Mouse (Mus musculus) adrenal gland (tissue): Measurements from ENCODE around the gene Tln2.

Experiments
- intact Hi-C: fragments of 180-260 bp; cut with DNase I; formaldehyde crosslinking; loops from one replicate; pipeline ENCODE4 v1.15.1; 2025
- long read RNA-seq, 2 experiments: library from polyadenylated mRNA; unstranded; transcript quantifications; one replicate each; pipeline ENCODE4 v2.0.0; 2020; ENCODE audit warnings: borderline replicate concordance in 1 of 2; ENCODE audit not compliant: insufficient replicate concordance in 1 of 2

Gene Tln2
- long read RNA-seq, experiment 1, partial matches to known transcripts, result 6 of 7 reads
- long read RNA-seq, experiment 1, other reads (novel, unspliced or antisense), result 1 of 7 reads
- long read RNA-seq, experiment 2, partial matches to known transcripts, result 5 of 17 reads
- long read RNA-seq, experiment 2, other reads (novel, unspliced or antisense), result 12 of 17 reads

- intact Hi-C loops, result no loop called here
Measured at GRCm38 (mm10) chr9:67559603-67560002, at the start of gene Tln2. Gene Tln2 (minus strand): TSS chr9:67559703.

GRCm38 (mm10) chr9:67609226-67609625 is 49.7 kb upstream of the Tln2 start:
- intact Hi-C loops, result no loop called here

- intact Hi-C loops, result no loop called here
Measured at GRCm38 (mm10) chr9:67607786-67608366, 48.4 kb upstream of the Tln2 start.

- intact Hi-C loops, result no loop called here
Measured at GRCm38 (mm10) chr9:67607268-67607667, 47.8 kb upstream of the Tln2 start.

- intact Hi-C loops, result no loop called here
Measured at GRCm38 (mm10) chr9:67605867-67606435, 46.4 kb upstream of the Tln2 start.

- intact Hi-C loops, result no loop called here
Measured at GRCm38 (mm10) chr9:67604940-67605339, 45.4 kb upstream of the Tln2 start.

GRCm38 (mm10) chr9:67602347-67602746 is 42.8 kb upstream of the Tln2 start:
- intact Hi-C loops, result no loop called here

- intact Hi-C loops, result no loop called here
Measured at GRCm38 (mm10) chr9:67595221-67595620, 35.7 kb upstream of the Tln2 start.

- intact Hi-C loops, result no loop called here
Measured at GRCm38 (mm10) chr9:67593469-67594141, 34.1 kb upstream of the Tln2 start.

GRCm38 (mm10) chr9:67592726-67593125 is 33.2 kb upstream of the Tln2 start:
- intact Hi-C loops, result no loop called here

- intact Hi-C loops, result no loop called here
Measured at GRCm38 (mm10) chr9:67587111-67587510, 27.6 kb upstream of the Tln2 start.

- intact Hi-C loops, result no loop called here
Measured at GRCm38 (mm10) chr9:67586489-67586888, 27.0 kb upstream of the Tln2 start.

- intact Hi-C loops, result no loop called here
Measured at GRCm38 (mm10) chr9:67584871-67585270, 25.4 kb upstream of the Tln2 start.

GRCm38 (mm10) chr9:67581581-67582280 is 22.2 kb upstream of the Tln2 start:
- intact Hi-C loops, result no loop called here

- intact Hi-C loops, result no loop called here
Measured at GRCm38 (mm10) chr9:67579541-67579940, 20.0 kb upstream of the Tln2 start.

GRCm38 (mm10) chr9:67574721-67575248 is 15.3 kb upstream of the Tln2 start:
- intact Hi-C loops, result no loop called here

GRCm38 (mm10) chr9:67573683-67573979 is 14.1 kb upstream of the Tln2 start:
- intact Hi-C loops, result no loop called here

GRCm38 (mm10) chr9:67572790-67573682 is 13.5 kb upstream of the Tln2 start:
- intact Hi-C loops, result no loop called here

- intact Hi-C loops, result no loop called here
Measured at GRCm38 (mm10) chr9:67565801-67566258, 6.3 kb upstream of the Tln2 start.

- intact Hi-C loops, result no loop called here
Measured at GRCm38 (mm10) chr9:67549811-67550501, 9.5 kb downstream of the Tln2 start.
